14 mouse cellular contexts compared by ENCODE assay signal in genomic region chr4:21761416-21762160, GRCm38 (mm10). TPM values are rescaled to one million over a fixed set of nuclear protein-coding genes. Genes with fewer than 3 reads are reported as not detected.
DNase-seq lines count a peak whose midpoint lies in the region; ATAC-seq and TF ChIP-seq lines count a peak whose summit lies in the region.
"Had no signal": no experiment of that assay in that cellular context is flagged by ENCODE, and none has a peak within 500 bp of the region (broad histone marks: within the 10 kb centered on the region; RNA-seq: fewer than 3 reads in every experiment).

No protein-coding gene starts in this region.

- peak; percentile 73 for DNase-seq in embryonic facial prominence, embryonic 14.5 days (ENCODE audit: low spot score)
- no peak for DNase-seq in embryonic facial prominence, embryonic 10.5 days (ENCODE audit: low spot score)
- DNase-seq in kidney, postnatal 4 days, result peak; percentile 7 to 14
- no peak for DNase-seq in kidney, postnatal 14 days
- DNase-seq in brain, embryonic 14.5 days (ENCODE audit: low read depth), result peak; percentile 77
- DNase-seq in layer of hippocampus, postnatal 14 days (ENCODE audit: low spot score in 2 of 2), result peak; percentile 39 to 58
- DNase-seq in spleen, postnatal 10 days (ENCODE audit: low spot score in 2 of 2), result no peak
- no peak for DNase-seq in spleen, postnatal 36 days (ENCODE audit: low spot score in 2 of 2)
- DNase-seq: right cerebral cortex, postnatal 14 days had no signal

- no peak for TF ChIP-seq CTCF in brain, embryonic 14.5 days (IDR thresholded peaks at IDR 0.05; ENCODE audit: borderline replicate concordance, extremely low read depth, insufficient read depth, insufficient read length)

- 0 out of 2 replicates have a peak, but pooled peaks cover 3% of the 10 kb centered on the region for H3K9me3 ChIP-seq in embryonic facial prominence, embryonic 14.5 days (ENCODE audit: control insufficient read depth, low read length)
- H3K9me3 ChIP-seq in embryonic facial prominence, embryonic 10.5 days, result no peaks in the 10 kb centered on the region

- TF ChIP-seq POLR2A in brain, embryonic 14.5 days (IDR thresholded peaks at IDR 0.05; ENCODE audit: borderline replicate concordance, extremely low read depth, insufficient read depth, insufficient read length, poor library complexity, severe bottlenecking), result no peak

- H3K27me3 ChIP-seq in embryonic facial prominence, embryonic 14.5 days (replicated peaks; ENCODE audit: control insufficient read depth, insufficient read depth, low read length), result no peaks in the 10 kb centered on the region
- no peaks in the 10 kb centered on the region for H3K27me3 ChIP-seq in embryonic facial prominence, embryonic 10.5 days (replicated peaks; ENCODE audit: low read depth, poor library complexity, severe bottlenecking)
- H3K27me3 ChIP-seq: hindbrain, embryonic 13.5 days; Patski had no signal

- H3K36me3 ChIP-seq in embryonic facial prominence, embryonic 14.5 days (ENCODE audit: control insufficient read depth, insufficient read depth, low read length), result peaks cover 5% of the 10 kb centered on the region; the same call in 1 of the 2 replicates
- H3K36me3 ChIP-seq in embryonic facial prominence, embryonic 10.5 days (replicated peaks), result peaks cover 31% of the 10 kb centered on the region

- H3K9ac ChIP-seq in embryonic facial prominence, embryonic 14.5 days (ENCODE audit: low read depth, low read length), result no peak overlapping the region
- H3K9ac ChIP-seq: hindbrain, embryonic 13.5 days had no signal

- H3K4me3 ChIP-seq in embryonic facial prominence, embryonic 14.5 days (ENCODE audit: low read depth, low read length), result no peak overlapping the region
- H3K4me3 ChIP-seq in embryonic facial prominence, embryonic 10.5 days, result no peak overlapping the region
- H3K4me3 ChIP-seq: hindbrain, embryonic 13.5 days had no signal

- no peak overlapping the region for H3K27ac ChIP-seq in embryonic facial prominence, embryonic 14.5 days (replicated peaks; ENCODE audit: low read depth, low read length)
- no peak overlapping the region for H3K27ac ChIP-seq in embryonic facial prominence, embryonic 10.5 days (replicated peaks)
- H3K27ac ChIP-seq: hindbrain, embryonic 13.5 days had no signal

- 0 out of 2 replicates have a peak, but pooled peaks cover 4% of the 10 kb centered on the region for H3K4me1 ChIP-seq in embryonic facial prominence, embryonic 14.5 days (ENCODE audit: control insufficient read depth, insufficient read depth, low read length)
- peaks cover 6% of the 10 kb centered on the region; the same call in 1 of the 2 replicates for H3K4me1 ChIP-seq in embryonic facial prominence, embryonic 10.5 days

- ATAC-seq in embryonic facial prominence, embryonic 14.5 days (ENCODE audit: low read depth), result peak; percentile 53; the same call in 1 of the 2 replicates
- ATAC-seq: intestine, postnatal 0 days; midbrain, embryonic 16.5 days; Patski had no signal

- WGBS in embryonic facial prominence, embryonic 14.5 days, result 62% methylated on average over 9 of the region's 9 CpGs
- 94% methylated on average over 9 of the region's 9 CpGs for WGBS in embryonic facial prominence, embryonic 10.5 days

- H3K4me2 ChIP-seq in embryonic facial prominence, embryonic 14.5 days (ENCODE audit: low read depth, low read length), result no peak overlapping the region
- H3K4me2 ChIP-seq: hindbrain, embryonic 13.5 days; liver, embryonic 11.5 days had no signal

RNA-seq across cellular contexts. Expression of gene Usp45, which starts 5.4 kb away (rescaled TPM):
- 10.5 and 11.5 TPM in 2 replicates for polyA plus RNA-seq in embryonic facial prominence, embryonic 14.5 days (2014; fragmentation: Nextera tagmentation; extraction: Ambion mirVana)
- polyA plus RNA-seq in embryonic facial prominence, embryonic 10.5 days (2016; fragmentation: Nextera tagmentation; extraction: Ambion mirVana), result 10.8 and 12.3 TPM in 2 replicates
- 10.4 and 10.9 TPM in 2 replicates for polyA plus RNA-seq in brain, embryonic 14.5 days (2012; rRNA removed)
- total RNA-seq in layer of hippocampus, postnatal 14 days (2021), result 10 to 100 TPM; 38.5 to 48.3 TPM

RNA-seq across cellular contexts. Expression of gene Tstd3, which starts 5.4 kb away (rescaled TPM):
- polyA plus RNA-seq in embryonic facial prominence, embryonic 14.5 days (2014; fragmentation: Nextera tagmentation; extraction: Ambion mirVana), result 8.9 and 10.3 TPM in 2 replicates
- polyA plus RNA-seq in embryonic facial prominence, embryonic 10.5 days (2016; fragmentation: Nextera tagmentation; extraction: Ambion mirVana), result 21.3 and 24.3 TPM in 2 replicates
- polyA plus RNA-seq in brain, embryonic 14.5 days (2012; rRNA removed), result 9.4 and 13.4 TPM in 2 replicates
- total RNA-seq in layer of hippocampus, postnatal 14 days (2021), result 10 to 100 TPM; 20.6 to 23.0 TPM

RNA-seq across cellular contexts. Expression of gene Ccnc, which starts 34.1 kb away (rescaled TPM):
- polyA plus RNA-seq in embryonic facial prominence, embryonic 14.5 days (2014; fragmentation: Nextera tagmentation; extraction: Ambion mirVana), result 42.1 and 42.7 TPM in 2 replicates
- polyA plus RNA-seq in embryonic facial prominence, embryonic 10.5 days (2016; fragmentation: Nextera tagmentation; extraction: Ambion mirVana), result 46.6 TPM in 2 replicates
- 27.0 and 28.5 TPM in 2 replicates for polyA plus RNA-seq in brain, embryonic 14.5 days (2012; rRNA removed)
- 10 to 100 TPM; 39.6 to 45.4 TPM for total RNA-seq in layer of hippocampus, postnatal 14 days (2021)

Comparison
In these comparisons a context has a peak if more than half of its experiments do, and no peak if none do; other contexts are left out.
1. DNase-seq: peak in embryonic facial prominence, embryonic 14.5 days (single experiment), kidney, postnatal 4 days (2 of 2), brain, embryonic 14.5 days (single experiment) and layer of hippocampus, postnatal 14 days (2 of 2); none in embryonic facial prominence, embryonic 10.5 days (single experiment), kidney, postnatal 14 days (single experiment), spleen, postnatal 10 days (0 of 2) and spleen, postnatal 36 days (0 of 2).